Mouse (Mus musculus): Measurements from ENCODE around the gene Hba-x.

Gene Hba-x

DNA sequence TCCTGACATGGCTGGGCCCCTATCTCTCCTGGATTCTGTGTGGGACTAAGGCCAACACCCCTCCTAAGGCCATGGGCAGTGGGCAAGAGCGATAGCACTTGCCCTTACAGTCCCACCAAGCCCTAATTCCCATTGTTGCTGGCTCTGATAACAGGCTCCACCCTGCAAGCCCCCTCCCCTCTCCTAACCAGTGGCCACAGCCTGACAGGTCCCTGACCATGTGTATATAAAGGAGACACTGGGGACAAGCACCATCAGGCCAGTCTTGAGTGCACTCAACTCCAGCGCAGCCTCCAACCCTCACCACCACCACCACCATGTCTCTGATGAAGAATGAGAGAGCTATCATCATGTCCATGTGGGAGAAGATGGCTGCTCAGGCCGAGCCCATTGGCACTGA, at the start of gene Hba-x:
TSS of gene Hba-x (plus strand) at position 54 of the 400 bp plus-strand sequence.
- DNase-seq (ENCODE audit: low read depth, low spot score), result no peak

- DNase-seq (ENCODE audit: low read depth, low spot score), result no peak
Observed at GRCm38 (mm10) chr11:32227041-32227440, 49.2 kb upstream of the Hba-x start.

DNA sequence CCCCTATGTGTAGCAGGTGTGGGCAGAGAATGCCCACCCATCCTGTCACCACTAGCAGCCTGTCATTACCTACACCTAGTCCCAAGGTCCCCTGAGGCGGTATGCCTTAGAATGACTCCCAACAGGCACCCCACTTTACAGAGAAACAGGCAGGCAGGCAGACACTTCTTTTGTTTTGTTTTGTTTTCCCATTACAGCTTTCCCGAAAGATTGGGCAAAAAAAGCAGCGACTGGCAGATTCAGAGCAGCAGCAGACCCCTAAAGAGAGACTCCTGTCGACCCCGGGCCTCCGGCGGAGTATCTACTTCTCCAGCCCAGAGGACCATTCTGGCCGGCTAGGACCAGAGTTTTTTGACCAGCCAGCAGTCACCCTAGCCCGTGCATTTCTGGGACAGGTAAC, 48.6 kb upstream of the Hba-x start:
- DNase-seq (ENCODE audit: low read depth, low spot score), result no peak

DNA sequence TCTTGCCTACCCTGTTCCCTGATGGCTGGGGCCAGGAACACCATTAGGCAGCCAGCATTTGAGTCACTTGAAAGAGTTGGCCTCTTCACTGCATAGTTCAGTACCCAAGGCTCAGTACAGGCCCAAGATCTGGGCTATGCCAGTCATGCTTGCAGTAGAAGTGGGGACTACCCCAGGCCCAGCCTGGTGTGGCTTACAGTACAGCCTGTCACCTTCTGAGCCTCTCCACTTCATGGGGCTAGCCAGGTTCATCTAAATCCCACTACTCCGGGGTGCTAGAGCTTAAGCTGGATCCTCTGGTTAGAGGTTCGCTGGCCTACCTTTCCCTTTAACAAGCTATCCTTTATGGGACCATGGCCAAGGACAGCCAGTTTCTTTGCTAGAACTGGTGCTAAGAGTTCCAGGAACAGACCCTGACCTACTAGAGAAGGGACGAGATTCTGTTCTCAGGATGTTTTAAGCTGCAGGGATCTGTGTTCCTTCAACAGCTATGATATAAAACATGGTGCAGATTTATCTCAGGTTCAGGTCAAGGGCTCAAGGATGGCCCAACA, 47.8 kb upstream of the Hba-x start:
- DNase-seq (ENCODE audit: low read depth, low spot score), result no peak

DNA sequence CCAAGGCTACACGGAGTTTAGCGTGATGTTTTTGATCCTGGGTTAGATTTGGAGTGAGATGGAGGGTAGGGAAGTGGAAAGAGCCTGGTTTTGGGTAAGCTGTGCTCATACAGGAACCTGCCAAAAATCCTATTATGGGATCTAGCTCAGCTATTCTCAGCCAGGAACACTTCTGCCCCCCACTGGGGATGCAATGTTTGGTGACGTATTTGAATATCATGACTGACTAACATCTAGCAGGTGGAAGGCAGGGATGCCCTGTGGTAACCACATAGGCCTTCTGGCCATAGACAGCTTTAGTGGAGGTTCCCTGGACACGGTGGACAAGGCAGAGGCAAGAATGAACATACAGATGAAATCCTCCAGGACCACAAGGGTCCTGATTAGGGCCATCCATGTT, 46.0 kb upstream of the Hba-x start:
- DNase-seq (ENCODE audit: low read depth, low spot score), result no peak

DNA sequence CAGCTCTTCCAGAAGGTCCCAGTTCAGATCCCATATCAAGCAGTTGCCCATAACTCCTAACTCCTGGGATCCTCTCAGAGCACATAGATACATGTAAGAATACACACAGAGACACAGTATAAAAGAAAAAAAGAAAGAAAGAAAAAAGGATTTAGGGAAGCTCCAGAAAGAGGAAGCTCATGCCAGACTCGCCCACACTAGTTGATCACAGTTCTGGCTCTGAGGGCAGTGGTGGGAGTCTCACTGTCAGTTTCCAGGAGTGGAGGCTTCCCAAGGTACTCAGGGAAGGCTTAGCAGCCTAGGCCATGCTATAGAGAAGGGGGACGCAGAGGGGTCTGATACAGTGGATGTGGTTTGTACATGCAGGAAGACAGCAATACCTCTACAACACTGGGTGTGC, 45.1 kb upstream of the Hba-x start:
- DNase-seq (ENCODE audit: low read depth, low spot score), result no peak

DNA sequence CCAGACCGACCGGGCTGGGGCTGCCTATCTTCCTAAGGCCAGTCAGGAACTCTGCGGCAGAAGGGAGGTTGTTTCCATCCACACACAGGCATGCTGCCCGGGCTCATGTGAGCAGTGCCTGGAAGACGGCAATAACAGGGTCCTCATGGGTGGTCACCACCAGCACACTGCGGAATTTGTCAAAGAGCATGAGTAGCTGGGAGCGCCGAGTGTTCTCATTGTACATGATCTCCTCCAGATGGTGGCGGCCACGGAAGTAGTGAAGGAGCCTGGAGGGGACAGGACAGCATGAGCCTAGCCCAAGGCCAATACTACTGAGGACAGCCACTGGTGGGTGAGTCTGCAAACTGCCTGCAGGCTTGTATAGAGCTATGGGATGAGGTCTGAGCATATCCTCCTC, 43.4 kb upstream of the Hba-x start:
- no peak for DNase-seq (ENCODE audit: low read depth, low spot score)

DNA sequence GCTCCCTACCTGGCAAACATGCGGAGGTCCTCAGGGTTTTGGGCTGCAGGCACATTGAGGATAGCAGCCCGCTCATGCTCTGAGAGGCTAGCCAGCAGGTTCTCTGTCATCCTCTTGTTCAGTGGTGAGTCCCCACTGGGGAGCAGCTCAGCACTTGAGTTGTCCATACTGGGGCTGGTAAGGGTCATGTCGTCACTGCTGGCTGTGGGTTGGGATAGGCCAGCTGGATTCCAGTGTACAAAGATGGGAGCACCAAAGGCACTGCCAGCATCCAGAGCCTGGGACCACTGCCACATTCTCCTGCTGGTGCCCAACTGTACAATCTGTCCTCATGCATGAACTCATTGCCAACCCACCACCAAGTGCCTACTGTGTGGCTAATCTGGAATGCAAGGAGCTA, 42.3 kb upstream of the Hba-x start:
- DNase-seq (ENCODE audit: low read depth, low spot score), result no peak

DNA sequence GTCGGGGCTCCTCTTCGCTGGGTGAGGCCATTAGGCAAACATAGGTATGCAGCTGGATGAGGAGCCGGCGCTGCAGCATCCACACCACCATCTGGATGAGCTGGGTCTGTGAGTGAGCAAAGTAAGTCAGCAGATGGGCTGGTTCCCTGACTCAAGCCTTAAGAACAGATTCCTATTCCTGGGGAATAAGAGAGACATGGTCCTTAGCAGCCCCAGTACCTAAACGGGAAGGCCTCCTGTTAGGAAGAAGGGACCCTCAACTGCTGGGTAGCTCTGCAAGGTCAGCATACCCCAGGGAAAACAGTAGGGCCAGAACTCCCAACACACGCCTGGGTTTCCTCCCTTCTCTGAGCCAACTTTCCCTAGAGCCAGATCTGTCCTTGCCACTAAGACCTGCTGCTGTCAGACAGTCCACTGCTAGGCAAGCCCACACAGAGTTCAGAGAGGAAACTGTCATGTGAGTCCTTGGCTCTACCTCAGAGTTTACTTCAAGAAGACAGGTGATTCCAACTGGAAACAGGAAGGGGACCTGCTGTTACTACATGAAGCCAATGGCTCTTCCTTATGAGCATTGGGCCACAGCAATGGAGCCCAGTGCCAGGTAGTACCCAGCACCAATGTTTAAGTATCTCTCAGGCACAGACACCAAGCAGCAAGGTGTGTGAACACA, 41.2 kb upstream of the Hba-x start:
- no peak for DNase-seq (ENCODE audit: low read depth, low spot score)

DNA sequence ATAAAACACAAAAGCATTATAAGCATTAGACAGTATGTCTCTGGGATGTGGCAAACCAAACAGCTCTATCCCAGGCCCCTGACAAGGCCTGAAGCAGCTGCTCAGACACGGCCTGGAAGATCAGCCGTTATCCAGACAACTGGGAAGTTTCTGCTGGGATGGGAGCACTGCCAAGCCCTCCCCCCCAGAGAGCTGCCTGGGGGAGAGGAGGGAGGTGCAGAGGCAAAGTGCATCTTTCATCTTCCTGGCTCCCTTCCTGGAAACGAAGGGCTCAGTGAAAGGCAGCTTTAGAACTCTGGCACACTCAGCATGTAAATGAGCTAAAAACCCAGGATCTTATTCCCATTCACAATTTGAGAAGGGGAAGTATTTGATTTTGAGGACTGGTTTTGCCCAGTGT, 40.6 kb upstream of the Hba-x start:
- DNase-seq (ENCODE audit: low read depth, low spot score), result no peak

- DNase-seq (ENCODE audit: low read depth, low spot score), result no peak
Observed at GRCm38 (mm10) chr11:32236132-32236531, 40.1 kb upstream of the Hba-x start.

DNA sequence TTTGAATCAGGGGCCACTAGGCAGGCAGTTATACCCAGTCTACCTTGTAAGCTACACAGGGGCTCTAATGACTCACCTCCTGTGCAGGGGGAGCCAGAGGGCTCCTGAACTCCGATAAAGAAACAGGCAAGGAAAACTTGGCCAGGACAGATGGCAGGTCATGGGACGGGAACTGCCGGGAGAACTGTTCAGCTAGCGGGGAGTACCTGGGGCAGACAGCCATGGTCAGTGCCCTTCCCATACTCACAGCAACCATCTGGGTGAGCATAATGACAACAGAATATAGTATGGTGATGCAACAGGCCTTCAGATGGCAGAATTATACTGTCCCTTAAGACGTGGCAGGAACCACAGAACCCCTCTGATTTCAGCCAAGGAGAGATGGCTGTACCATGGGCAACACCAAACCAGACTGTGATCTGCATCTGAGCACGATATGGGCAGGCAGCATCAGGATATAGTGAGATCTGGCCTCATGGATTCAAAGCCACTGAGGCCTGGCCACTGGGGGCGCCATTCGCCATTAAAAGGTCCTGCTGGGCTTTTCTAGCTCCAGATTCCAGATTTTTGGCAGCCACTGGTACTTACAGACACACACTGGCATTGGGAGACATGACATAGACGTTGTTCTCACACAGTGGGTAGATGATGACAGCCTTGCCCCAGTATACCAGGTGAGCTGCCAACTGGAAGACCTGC, 39.3 kb upstream of the Hba-x start:
- DNase-seq (ENCODE audit: low read depth, low spot score), result no peak

GRCm38 (mm10) chr11:32237411-32237795, 38.8 kb upstream of the Hba-x start:
- no peak for DNase-seq (ENCODE audit: low read depth, low spot score)

- no peak for DNase-seq (ENCODE audit: low read depth, low spot score)
Observed at GRCm38 (mm10) chr11:32238093-32238860, 37.9 kb upstream of the Hba-x start.

- DNase-seq (ENCODE audit: low read depth, low spot score), result no peak
Observed at GRCm38 (mm10) chr11:32241391-32241790, 34.8 kb upstream of the Hba-x start.

- no peak for DNase-seq (ENCODE audit: low read depth, low spot score)
Observed at GRCm38 (mm10) chr11:32242209-32242608, 34.0 kb upstream of the Hba-x start.

DNA sequence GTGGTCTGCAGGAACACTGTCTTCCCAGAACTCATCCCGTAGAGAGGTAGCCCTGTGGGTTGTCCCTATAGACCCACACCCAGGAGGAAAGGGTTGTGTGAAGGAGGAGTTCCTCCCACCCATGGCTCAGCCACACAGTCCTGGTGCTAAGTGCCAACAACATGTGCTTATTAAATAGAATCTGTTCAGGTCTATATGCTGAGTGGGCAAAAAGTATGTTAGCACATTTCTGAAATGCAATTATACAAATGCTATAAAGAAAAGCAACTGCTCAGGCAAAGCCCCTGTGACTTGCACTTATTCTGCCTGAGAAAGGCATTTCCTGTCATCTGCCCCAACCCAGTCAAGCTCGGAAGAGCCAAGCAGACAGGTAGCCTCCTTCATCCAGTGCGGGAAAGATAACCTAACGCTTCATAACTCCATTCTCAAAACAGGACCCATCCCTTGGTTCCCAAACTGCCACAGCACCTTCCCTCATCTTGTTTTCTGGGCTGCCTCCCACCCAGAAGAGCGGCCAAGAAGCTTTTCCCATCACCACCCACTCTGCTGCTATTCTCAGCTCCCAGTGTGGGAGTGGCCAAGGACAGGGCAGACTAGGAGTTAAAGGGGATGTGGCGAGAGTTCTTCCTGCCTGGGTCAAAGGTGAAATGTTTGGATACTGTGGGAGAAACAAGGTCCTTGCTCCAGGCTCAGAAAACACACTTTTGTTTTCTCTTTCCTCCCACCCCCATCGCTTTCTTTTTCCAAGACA, 32.8 kb upstream of the Hba-x start:
- DNase-seq (ENCODE audit: low read depth, low spot score), result no peak

GRCm38 (mm10) chr11:32244064-32244463, 32.1 kb upstream of the Hba-x start:
- DNase-seq (ENCODE audit: low read depth, low spot score), result no peak

DNA sequence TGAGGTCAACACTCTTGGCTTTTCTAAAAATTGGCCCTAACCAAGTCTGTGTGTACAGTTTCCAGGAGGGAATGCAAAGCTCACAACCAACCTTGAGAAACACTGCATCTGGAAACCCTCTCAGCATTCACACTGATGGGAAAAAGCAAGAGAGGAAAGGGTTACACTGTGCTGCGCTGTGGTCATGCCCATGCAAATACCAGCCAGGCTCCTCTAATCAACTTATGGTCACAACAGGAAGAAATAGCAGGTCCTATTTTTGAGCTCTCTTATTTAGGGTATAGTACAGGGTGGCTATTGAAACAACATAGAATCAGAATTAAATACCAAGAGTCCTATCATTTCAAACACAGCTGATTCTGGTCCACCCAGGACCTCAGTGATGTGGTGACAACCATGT, 31.6 kb upstream of the Hba-x start:
- DNase-seq (ENCODE audit: low read depth, low spot score), result no peak

DNA sequence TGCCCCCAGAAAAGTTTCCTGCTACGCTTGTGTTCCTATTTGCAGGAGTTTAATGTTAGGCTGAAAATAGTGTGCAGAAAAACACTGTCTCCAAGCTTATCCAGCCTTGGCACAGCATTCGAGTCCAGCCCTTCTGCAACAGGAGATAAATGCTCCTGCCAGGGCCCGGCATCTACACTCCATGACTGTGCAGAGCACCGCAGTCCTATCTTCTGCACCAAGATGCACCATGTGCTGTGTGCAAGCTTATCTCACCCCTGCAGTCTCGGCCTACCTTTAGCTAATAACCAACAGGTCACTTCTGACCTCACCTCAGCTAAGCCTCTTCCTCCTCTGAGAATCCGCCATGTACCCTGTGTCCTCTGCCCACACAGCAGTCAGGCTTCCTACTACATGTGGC, 30.6 kb upstream of the Hba-x start:
- no peak for DNase-seq (ENCODE audit: low read depth, low spot score)

DNA sequence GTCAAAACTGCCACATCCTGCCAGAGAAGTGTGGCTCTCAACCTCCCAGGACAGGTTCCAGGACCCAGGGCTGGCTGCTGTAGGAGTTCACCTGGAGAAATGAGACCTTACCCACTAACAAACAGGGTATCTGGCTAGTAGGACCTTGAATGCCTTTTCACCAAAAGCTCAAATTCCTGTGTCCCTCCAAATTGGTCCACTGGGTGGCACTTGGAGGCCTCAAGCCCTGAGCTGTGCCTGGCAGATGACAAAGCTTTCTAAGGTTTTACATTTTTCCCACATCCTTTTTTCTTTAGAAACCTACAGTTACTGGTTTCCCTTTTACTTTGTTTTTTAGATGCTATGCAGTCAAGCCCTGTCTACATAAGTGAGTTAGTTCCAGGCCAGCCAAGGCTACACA, 29.1 kb upstream of the Hba-x start:
- no peak for DNase-seq (ENCODE audit: low read depth, low spot score)

DNA sequence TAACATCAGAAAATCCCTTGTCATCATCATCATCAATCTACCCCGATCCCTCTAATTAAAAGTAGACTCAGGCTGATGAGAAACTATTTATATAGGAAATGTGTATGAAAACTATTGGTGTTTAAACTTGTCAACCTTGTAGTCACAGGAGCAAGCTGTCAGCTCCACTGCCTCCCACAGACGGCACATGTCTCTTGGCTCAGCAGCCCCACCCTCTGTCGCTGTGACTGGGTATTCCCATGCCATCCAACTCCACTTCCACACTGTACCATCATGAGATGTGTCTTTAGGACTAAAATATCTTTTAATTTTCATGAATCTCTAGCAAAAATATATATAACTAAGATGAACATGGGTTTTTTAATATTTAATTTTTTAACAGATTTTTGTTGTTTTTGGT, 27.9 kb upstream of the Hba-x start:
- no peak for DNase-seq (ENCODE audit: low read depth, low spot score)

Data from retina, adult 2 months (tissue).